ENCODE assay signal across 18 mouse cellular contexts in genomic region chr12:76253591-76253990, GRCm38 (mm10). TPM values are rescaled to one million over a fixed set of nuclear protein-coding genes. Genes with fewer than 3 reads are reported as not detected.
"Had no signal": no experiment of that assay in that cellular context is flagged by ENCODE, and none has a peak within 500 bp of the region (broad histone marks: within the 10 kb centered on the region; RNA-seq: fewer than 3 reads in every experiment).

No protein-coding gene starts in this region.

- DNase-seq: kidney, adult 9 months; kidney, postnatal 25 days; lung, adult 2 months; lung, postnatal 10 days; lung, postnatal 4 days; right cerebral cortex, adult 18-20 months; thymus, adult 2 months; thymus, postnatal 25 days had no signal

- H3K9ac ChIP-seq: liver, embryonic 14.5 days; midbrain, embryonic 12.5 days; neural tube, embryonic 15.5 days; stomach, embryonic 15.5 days had no signal

- H3K4me3 ChIP-seq: left cerebral cortex, adult 2 months; limb, embryonic 10.5 days; midbrain, embryonic 12.5 days; neural tube, embryonic 15.5 days; stomach, embryonic 15.5 days had no signal

- H3K4me2 ChIP-seq: midbrain, embryonic 12.5 days; stomach, embryonic 15.5 days had no signal

- H3K36me3 ChIP-seq: limb, embryonic 10.5 days; midbrain, embryonic 12.5 days; neural tube, embryonic 15.5 days; stomach, embryonic 15.5 days had no signal

- H3K27me3 ChIP-seq: neural tube, embryonic 15.5 days; stomach, embryonic 15.5 days had no signal

- ATAC-seq: intestine, postnatal 0 days; midbrain, embryonic 16.5 days had no signal

- H3K27ac ChIP-seq: left cerebral cortex, adult 2 months; liver, embryonic 14.5 days; midbrain, embryonic 12.5 days; neural tube, embryonic 15.5 days; stomach, embryonic 15.5 days had no signal

- H3K9me3 ChIP-seq: limb, embryonic 10.5 days; midbrain, embryonic 12.5 days; neural tube, embryonic 15.5 days; stomach, embryonic 15.5 days had no signal

RNA-seq across cellular contexts. Expression of gene Tex21, which starts 7.0 kb away (rescaled TPM):
- polyA plus RNA-seq: intestine, postnatal 0 days; limb, embryonic 10.5 days; lung, adult 2 months; midbrain, embryonic 12.5 days; midbrain, embryonic 16.5 days; neural tube, embryonic 11.5 days; neural tube, embryonic 15.5 days; stomach, embryonic 15.5 days; thymus, adult 2 months; urinary bladder, adult 2 months had no signal
